Mouse (Mus musculus) C3H10T1/2 (cell line): ENCODE data around the gene Inpp5b. TPM values are rescaled to one million over a fixed set of nuclear protein-coding genes. Genes with fewer than 3 reads are reported as not detected.

ENCODE experiments used
- polyA plus RNA-seq, 2 experiments: library from polyadenylated mRNA; unstranded; fragments of >200 nt; fragmentation: generic; extraction: Trizol; gene quantifications; one replicate each; pipeline ENCODE4 v1.2.1; 2012; ENCODE audit warnings: missing spikeins in 2 of 2

The Inpp5b gene
- polyA plus RNA-seq: 10 to 100 TPM in 1 of 2 experiments, 1 to 10 TPM in 1; 2.3 to 15.3 TPM

DNA sequence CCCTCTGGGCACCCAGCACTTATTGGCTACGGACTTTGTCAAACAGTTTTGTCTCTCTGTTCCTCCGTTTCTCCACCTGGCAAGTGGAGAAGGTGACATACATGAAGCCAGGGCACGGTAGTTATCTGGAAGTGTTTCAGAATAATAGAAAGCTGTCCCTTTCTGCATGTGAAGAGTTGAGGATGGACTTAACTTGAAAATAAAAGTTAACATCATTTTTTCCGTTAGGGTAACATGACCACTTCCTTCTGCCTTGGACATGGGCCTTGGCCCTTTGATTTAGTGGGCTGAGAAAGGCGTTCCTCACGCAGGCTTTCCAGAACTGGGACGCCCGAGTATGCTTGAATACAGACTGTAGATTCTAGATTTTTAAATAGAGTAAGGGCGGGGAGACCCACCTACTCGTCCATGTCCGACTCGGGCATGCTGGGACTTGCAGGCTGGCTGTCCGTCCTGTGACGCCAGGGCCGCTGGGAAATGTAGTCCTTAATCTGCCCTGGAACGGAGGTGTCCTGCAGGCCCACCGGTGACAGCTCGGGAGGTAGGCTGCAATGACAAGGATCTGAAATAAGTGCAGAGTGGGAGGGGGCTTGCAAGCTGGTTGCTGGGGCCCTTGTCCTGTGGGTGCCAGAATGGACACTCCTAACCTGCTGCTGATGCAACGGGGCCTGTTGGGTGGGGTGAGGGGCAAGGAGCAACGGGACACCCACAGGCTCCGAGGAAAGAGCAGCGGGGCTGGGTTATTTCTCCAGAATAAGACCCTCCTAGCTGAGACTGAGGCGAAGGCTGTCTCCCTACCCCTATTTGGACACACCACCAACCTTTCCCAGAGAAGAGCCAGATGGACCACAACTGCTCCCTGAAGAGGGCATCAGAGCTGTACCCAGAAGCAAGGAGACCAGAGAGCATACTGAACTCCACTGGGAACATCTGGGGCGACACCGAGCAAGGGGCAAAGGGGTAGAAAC, at the start of gene Inpp5b:
TSS of gene Inpp5b (plus strand) at position 475 of the 968 bp plus-strand sequence.

GRCm38 (mm10) chr4:124693135-124693894, 48.3 kb upstream of the Inpp5b start, which contains the start of gene Utp11:
TSS of gene Utp11 (minus strand) at chr4:124693600.

DNA sequence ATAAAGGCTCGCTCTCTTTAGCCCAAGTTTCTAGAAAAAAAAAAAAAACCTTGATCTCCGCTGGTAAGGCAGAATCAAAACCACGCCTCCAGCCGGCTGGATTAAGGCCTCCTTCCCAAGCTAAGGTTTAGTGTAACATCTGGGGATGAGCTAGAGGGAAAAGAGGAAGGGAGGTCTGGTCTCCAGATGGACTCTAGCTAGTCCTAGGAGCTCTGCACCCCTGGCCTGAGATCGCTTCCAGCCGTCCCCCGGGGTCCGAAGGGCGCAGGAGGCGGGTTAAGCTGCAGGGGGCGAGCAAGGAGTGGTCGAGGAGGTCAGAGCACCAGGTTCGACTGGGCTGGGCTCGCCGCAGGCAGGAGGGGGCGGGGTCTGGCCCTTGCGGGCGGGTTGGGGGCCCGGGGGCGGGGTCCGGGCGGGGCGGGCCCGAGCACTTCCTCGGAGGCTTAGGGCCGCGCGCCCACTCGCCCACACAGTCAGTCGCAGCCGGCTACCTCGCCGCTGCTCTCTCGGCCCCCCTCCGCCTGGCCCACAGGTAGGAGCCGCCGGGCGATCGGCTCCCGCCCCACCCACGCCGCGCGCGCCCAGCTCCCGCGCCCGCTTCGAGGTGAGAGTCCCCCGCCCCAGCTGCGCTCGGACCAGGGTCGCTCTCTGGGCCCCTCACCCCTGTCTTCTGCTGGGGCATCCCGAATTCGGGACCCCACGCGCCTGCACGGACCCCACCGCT, 41.2 kb upstream of the Inpp5b start, which contains the start of gene Fhl3:
TSS of gene Fhl3 (plus strand) at position 454 of the 724 bp plus-strand sequence.

GRCm38 (mm10) chr4:124714545-124715481, 26.8 kb upstream of the Inpp5b start, which contains the start of gene Sf3a3:
TSS of gene Sf3a3 (plus strand) at chr4:124714776.

GRCm38 (mm10) chr4:124801552-124802308, 60.1 kb downstream of the Inpp5b start, which contains the start of gene Mtf1:
TSS of gene Mtf1 (plus strand) at chr4:124802104.

GRCm38 (mm10) chr4:124850261-124850913, 108.7 kb downstream of the Inpp5b start, which contains the start of gene Yrdc:
TSS of gene Yrdc (plus strand) at chr4:124850679.

Other genes starting within 250 kb of the Inpp5b start
- not detected for gene 3100002H09Rik, start 131.0 kb upstream of the Inpp5b start, polyA plus RNA-seq
- under 1 TPM; 0.01 to 0.08 TPM for gene Pou3f1, start 85.0 kb upstream of the Inpp5b start, polyA plus RNA-seq
- gene Utp11, start 48.2 kb upstream of the Inpp5b start, polyA plus RNA-seq: 10 to 100 TPM; 11.2 to 23.2 TPM
- 100 to 1,000 TPM in 1 of 2 experiments, 10 to 100 TPM in 1; 77.3 to 100 TPM for gene Fhl3, start 41.1 kb upstream of the Inpp5b start, polyA plus RNA-seq
- 10 to 100 TPM; 16.8 to 46.6 TPM for gene Sf3a3, start 27.1 kb upstream of the Inpp5b start, polyA plus RNA-seq
- 1 to 10 TPM; 4.3 to 6.6 TPM for gene Mtf1, start 60.3 kb downstream of the Inpp5b start, polyA plus RNA-seq
- 10 to 100 TPM; 16.5 to 25.7 TPM for gene Yrdc, start 108.8 kb downstream of the Inpp5b start, polyA plus RNA-seq
- gene 1110065P20Rik, start 109.3 kb downstream of the Inpp5b start, polyA plus RNA-seq: 100 to 1,000 TPM in 1 of 2 experiments, 10 to 100 TPM in 1; 69.5 to 108 TPM
- gene Maneal, start 120.3 kb downstream of the Inpp5b start, polyA plus RNA-seq: not detected
- gene Epha10, start 139.0 kb downstream of the Inpp5b start, polyA plus RNA-seq: not detected
- gene 9930104L06Rik, start 195.2 kb downstream of the Inpp5b start, polyA plus RNA-seq: 1 to 10 TPM in 1 of 2 experiments, under 1 TPM in 1; 0.81 to 6.4 TPM
- gene Cdca8, start 197.5 kb downstream of the Inpp5b start, polyA plus RNA-seq: 10 to 100 TPM; 48.3 to 77.0 TPM
- gene Rspo1, start 244.6 kb downstream of the Inpp5b start, polyA plus RNA-seq: under 1 TPM in 1 of 2 experiments, not detected in 1; 0.05 TPM